Mouse (Mus musculus) gastrocnemius, postnatal 36 days (tissue): ENCODE results near the gene Dimt1. TPM values are rescaled to one million over a fixed set of nuclear protein-coding genes. Genes with fewer than 3 reads are reported as not detected.
"Not testable (repeated sequence)": the region's sequence is repeated elsewhere in the genome, so short reads cannot be mapped to it uniquely, and the experiment has no call there.

ENCODE experiments used
- DNase-seq, 2 experiments: peaks; one replicate each; pipeline ENCODE4 v3.0.0; 2022
- intact Hi-C: fragments of 180-260 bp; cut with DNase I; formaldehyde crosslinking; loops from one replicate; pipeline ENCODE4 v1.15.1; 2025
- long read RNA-seq, 2 experiments: library from polyadenylated mRNA; stranded (forward); transcript quantifications; one replicate each; pipeline ENCODE4 v2.0.0; 2021
- total RNA-seq, 2 experiments: library from RNA; stranded (reverse); gene quantifications; 2 replicates each; pipeline ENCODE4 v1.2.3; 2021

Dimt1 gene
- total RNA-seq = 1 to 10 TPM; 5.7 to 6.5 TPM
- long read RNA-seq, experiment 1, partial matches to known transcripts = 0 of 4 reads
- long read RNA-seq, experiment 1, other reads (novel, unspliced or antisense) = 2 of 4 reads
- long read RNA-seq, experiment 2, transcript Dimt1-201 (12 exons, 2,051 nt) = major isoform, 10 of 11 reads
- long read RNA-seq, experiment 2, partial matches to known transcripts = 1 of 11 reads
- long read RNA-seq, experiment 2, other reads (novel, unspliced or antisense) = 0 of 11 reads

GRCm38 (mm10) chr13:106946594-106947540 lies at the start of gene Dimt1:
Gene Dimt1, plus strand, starts transcription at chr13:106947127.
- peak; percentile 89 to 92 for DNase-seq
- intact Hi-C loops = no loop called here

GRCm38 (mm10) chr13:106904637-106905036 lies 42.3 kb upstream of the Dimt1 start:
- intact Hi-C loops = no loop called here
- no peak for DNase-seq

DNA sequence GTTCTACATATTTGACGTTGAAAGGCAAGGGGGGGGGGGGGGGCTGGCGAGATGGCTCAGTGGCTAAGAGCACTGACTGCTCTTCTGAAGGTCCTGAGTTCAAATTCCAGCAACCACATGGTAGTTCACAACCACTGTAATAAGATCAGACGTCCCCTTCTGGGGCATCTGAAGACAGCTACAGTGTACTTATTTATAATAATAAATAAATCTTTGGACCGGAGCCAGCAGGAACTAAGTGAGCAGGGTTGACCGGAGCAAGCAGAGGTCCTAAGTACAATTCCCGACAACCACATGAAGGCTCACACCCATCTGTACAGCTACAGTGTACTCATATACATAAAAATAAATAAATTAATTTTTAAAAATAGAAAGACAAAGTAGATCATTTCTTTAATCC lies 41.8 kb upstream of the Dimt1 start:
- intact Hi-C loops, DNase-seq: not testable (repeated sequence)

DNA sequence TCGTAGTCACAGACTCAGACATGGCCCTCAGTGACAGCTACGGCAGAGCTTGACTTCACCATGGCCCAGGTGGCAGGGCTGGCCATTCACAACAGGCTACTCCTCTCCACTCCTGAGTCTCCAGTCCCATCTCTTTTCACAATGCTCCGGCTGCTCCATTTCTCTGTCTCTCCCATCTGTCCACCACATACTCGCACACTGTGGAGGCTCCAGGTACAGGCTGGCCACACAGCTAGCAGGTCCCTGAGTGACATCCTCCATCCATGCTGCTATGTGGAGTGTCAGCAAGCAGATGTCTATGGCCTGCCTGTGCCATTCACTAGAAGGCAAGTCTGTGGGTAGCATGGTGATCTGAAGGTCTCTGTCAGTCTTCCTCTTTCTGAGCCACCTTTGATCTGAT lies 39.7 kb upstream of the Dimt1 start:
- DNase-seq = no peak
- intact Hi-C loops = no loop called here

GRCm38 (mm10) chr13:106910096-106910495 lies 36.8 kb upstream of the Dimt1 start:
- intact Hi-C loops = no loop called here

DNA sequence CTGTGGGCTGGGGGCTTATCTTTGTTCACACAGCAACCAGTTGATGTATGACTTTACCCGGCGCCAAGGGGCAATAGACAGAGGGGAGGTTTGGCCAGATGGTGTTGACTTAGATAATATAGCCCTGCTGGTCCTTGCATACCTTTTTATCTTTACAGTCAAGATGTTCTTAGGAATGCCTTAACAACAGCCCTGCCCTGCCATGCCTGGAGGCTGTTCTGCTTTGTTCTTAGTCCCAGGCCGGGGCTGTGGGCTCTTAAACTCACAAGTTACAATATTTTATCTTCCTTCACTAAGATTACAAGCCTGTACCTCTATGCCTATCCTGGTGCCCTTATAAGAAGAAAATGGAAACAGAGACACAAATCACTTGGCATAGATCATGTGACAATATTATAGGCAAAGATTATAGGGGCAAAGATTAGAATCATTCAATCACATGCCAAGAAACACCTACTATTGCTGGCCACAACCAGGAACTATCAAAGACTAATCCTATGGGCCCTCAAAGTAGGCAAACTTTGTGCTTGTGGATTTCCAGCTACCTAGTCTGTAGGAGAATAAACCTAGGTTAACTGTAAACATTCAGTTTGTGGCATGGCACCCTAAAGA lies 33.7 kb upstream of the Dimt1 start:
- intact Hi-C loops = no loop called here

More at GRCm38 (mm10) chr13:106910096-106910495, 36.8 kb upstream of the Dimt1 start:
- DNase-seq = no peak

GRCm38 (mm10) chr13:106918322-106919050 lies 28.4 kb upstream of the Dimt1 start:
- intact Hi-C loops = no loop called here

More for the DNA sequence above, 33.7 kb upstream of the Dimt1 start:
- no peak for DNase-seq

DNA sequence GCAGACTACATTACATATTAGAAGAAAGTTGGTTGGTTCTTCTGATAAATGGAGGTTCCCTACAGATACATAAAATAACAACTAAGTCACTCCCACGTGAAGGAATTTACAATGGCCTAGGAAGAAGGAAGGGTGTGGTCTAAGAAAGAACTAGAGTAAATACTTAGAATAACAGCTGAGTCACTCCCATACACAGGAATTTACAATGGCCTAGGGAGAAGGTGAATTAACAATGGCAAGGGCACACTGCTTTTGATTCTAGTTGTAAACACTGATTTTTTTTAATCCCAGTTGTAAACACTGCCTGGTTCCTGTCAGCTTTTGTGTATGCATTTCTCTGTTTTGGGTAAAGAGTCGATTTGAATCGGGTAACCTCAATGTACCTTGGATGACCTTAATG lies 21.0 kb upstream of the Dimt1 start:
- DNase-seq, intact Hi-C loops: not testable (repeated sequence)

More at GRCm38 (mm10) chr13:106918322-106919050, 28.4 kb upstream of the Dimt1 start:
- no peak for DNase-seq

DNA sequence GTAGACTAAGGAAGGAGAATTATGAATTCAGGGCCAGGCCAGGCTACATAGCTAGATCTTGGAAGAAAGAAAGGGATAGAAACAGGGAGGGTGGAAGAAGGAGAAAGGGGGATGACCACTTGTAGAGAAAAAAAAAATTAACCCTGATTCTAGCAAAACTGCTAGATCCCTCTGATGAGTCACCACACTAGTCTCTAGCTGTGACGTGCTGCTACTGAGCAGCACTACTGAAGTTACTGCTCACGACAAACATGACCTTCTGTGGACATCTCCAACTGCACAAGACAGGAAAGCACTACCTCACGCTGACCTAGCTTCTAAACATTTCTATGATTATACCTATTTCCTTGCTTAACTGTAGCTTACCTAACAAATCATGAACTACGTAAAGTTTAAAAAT lies 18.6 kb upstream of the Dimt1 start:
- intact Hi-C loops = no loop called here
- no peak for DNase-seq

DNA sequence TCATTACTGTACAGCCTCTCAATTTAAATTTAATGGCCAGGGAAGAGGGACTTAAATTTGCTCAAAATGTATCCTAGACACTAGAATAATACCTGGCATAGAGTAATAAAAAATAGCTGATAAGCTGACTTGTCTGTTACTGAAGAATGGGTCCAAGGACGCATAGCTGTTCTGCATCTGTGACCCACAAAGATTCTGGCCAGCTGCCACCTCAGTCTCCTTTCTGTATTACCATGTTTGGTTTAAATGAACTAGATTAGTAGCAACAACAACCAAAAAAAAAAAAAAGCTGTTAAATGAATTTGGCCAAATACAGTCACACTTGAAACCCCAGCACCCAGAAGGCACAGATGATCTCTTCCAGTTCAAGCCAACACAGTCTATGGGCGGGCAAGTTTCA lies 17.7 kb upstream of the Dimt1 start:
- no peak for DNase-seq
- intact Hi-C loops = no loop called here

- intact Hi-C loops = loop anchor here (10.0 kb wide), 1 partner anchor 169 kb away; no protein-coding TSS in a partner anchor
- no peak for DNase-seq
Measured at GRCm38 (mm10) chr13:106935871-106936255, 11.1 kb upstream of the Dimt1 start.

- intact Hi-C loops = loop anchor here (10.0 kb wide), 1 partner anchor 168 kb away; no protein-coding TSS in a partner anchor
- peak; percentile 70 to 84 for DNase-seq
Measured at GRCm38 (mm10) chr13:106936256-106937137, 10.4 kb upstream of the Dimt1 start, which contains the start of gene Ipo11. Gene Ipo11, minus strand, starts transcription at chr13:106936958.

- intact Hi-C loops = loop anchor here (10.0 kb wide), 1 partner anchor 168 kb away; no protein-coding TSS in a partner anchor
- no peak for DNase-seq
Measured at GRCm38 (mm10) chr13:106937138-106937472, 9.8 kb upstream of the Dimt1 start.

DNA sequence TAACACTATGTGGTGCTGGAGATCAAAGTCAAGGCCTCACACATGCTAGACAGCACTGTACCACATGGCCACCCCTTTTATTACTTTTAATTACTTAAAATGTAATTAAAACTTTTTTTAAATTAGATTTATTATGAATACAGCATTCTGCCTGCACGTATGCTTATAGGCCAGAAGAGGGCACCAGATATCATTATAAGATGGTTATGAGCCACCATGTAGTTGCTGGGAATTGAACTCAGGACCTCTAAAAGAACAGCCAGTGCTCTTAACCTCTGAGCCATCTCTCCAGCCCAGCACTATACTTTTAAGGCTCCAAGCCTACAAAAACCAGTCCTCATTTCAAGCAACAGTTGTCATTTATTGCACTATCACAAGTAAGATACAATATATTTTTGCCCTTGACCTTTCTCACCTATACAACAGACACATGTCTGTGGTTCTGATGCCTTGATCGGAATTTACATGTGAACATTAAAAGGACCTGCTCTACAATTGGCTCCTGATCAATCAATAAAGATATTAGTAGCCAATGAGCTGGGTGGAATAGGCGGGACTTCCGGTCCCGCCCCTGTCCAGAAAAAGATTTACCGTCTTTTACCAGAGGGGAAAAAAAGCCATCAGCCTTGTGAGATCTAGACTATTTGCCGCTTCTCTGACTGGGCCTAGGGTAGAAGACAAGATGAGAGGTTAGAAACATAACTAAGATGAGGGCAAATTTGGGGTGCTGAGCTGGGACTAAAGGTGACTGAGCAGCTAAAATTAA lies 5.5 kb upstream of the Dimt1 start:
- DNase-seq = no peak
- intact Hi-C loops = no loop called here

DNA sequence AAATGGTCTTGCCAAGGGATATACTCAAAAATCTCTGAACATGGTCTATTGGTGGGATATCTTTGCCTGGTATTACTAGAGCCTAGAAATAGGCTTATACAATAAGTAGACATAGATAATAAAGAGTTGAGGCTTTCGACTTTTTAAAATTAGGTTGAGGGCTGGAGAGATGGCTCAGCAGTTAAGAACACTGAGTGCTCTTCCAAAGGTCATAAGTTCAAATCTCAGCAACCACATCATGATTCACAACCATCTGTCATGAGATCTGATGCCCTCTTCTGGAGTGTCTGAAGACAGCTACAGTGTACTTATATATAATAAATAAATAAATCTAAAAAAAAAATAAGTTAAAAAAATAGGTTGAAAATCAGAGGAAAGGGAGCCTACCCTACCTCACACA lies 4.2 kb upstream of the Dimt1 start:
- no peak for DNase-seq
- intact Hi-C loops = no loop called here

- DNase-seq = no peak
- intact Hi-C loops = loop anchor here (2.0 kb wide), 1 partner anchor 77 kb away; the partner anchor contains the start of gene Kif2a
Measured at GRCm38 (mm10) chr13:106945518-106945917, 1.4 kb upstream of the Dimt1 start.

- DNase-seq = no peak
- intact Hi-C loops = no loop called here
Measured at GRCm38 (mm10) chr13:106947583-106947982, 656 bp downstream of the Dimt1 start.

DNA sequence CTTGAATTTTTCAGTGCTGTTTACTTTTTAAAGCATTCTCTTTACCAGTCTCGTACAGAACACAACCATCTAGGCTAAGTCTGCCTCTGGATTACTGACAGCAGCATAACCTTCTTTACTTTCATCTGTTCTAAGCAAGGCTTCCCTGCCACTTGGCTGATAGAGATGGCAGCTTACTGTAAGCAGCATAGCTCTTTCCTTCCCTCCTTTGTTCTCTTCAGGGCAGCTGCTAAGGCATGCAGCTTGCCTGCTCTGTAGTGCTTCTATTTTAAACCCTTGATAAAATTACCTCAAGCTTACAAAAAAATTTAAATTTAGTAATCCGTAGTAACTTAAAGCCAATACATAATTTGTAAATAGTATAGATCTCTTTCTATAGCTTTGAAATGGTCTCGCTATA lies 8.0 kb downstream of the Dimt1 start:
- DNase-seq = no peak
- intact Hi-C loops = no loop called here

DNA sequence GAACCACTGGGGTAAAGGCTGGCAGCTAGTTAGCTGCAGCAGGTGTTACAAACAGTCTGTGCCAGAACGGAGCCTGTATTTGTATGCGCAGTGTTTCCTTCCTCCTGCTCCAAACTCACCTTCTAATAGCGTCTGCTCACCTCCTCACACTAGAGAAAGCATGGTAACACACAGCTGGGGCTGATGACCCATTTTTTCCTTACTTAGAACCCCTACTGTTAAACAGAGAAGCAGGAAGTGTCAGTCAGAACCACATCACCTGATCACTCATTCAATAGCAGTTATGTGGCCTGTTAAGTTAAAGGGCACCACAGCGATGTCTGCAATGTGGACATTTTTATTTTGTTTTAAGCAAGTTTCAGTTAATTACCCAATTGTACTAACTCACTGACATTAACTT lies 10.6 kb downstream of the Dimt1 start:
- intact Hi-C loops = no loop called here
- DNase-seq = no peak
